Mouse (Mus musculus) hindbrain, postnatal 0 days (tissue): Measurements from ENCODE around the gene Rpp38. TPM values are rescaled to one million over a fixed set of nuclear protein-coding genes. Genes with fewer than 3 reads are reported as not detected.

ENCODE experiments used
- ATAC-seq: fragments of 200-750 bp; cut with Nextera tagmentation; 2 replicates; pipeline ENCODE4 v1.8.0; 2017; ENCODE audit warnings: mild to moderate bottlenecking, moderate TSS enrichment, moderate library complexity
- DNase-seq: peaks from one replicate; pipeline ENCODE4 v3.0.0-alpha.2; 2015; ENCODE audit warnings: low spot score
- H3K27ac ChIP-seq: fragments of 300-500 bp; sonication (generic); 2 replicates; pipeline ENCODE4 v1.5.1; 2014; ENCODE audit warnings: mild to moderate bottlenecking
- H3K27me3 ChIP-seq: fragments of 300-500 bp; sonication (generic); 2 replicates; pipeline ENCODE4 v1.6.1; 2014; ENCODE audit warnings: low read length, mixed read lengths; ENCODE audit not compliant: insufficient read depth
- H3K36me3 ChIP-seq: fragments of 300-500 bp; sonication (generic); 2 replicates; pipeline ENCODE4 v1.6.1; 2014; ENCODE audit warnings: low read length, mixed read lengths; ENCODE audit not compliant: insufficient read depth
- H3K4me1 ChIP-seq: fragments of 300-500 bp; sonication (generic); 2 replicates; pipeline ENCODE4 v1.6.1; 2014; ENCODE audit warnings: antibody characterized with exemption, low read length, mixed read lengths; ENCODE audit not compliant: insufficient read depth
- H3K4me2 ChIP-seq: fragments of 300-500 bp; sonication (generic); 2 replicates; pipeline ENCODE4 v1.6.1; 2014; ENCODE audit warnings: low read depth, mild to moderate bottlenecking, low read length, moderate library complexity, mixed read lengths
- H3K4me3 ChIP-seq: fragments of 300-500 bp; sonication (generic); 2 replicates; pipeline ENCODE4 v1.5.1; 2014; ENCODE audit warnings: low read length
- H3K9ac ChIP-seq: fragments of 300-500 bp; sonication (generic); replicated peaks from 2 replicates; pipeline ENCODE4 v1.6.1; 2014; ENCODE audit warnings: mild to moderate bottlenecking, low read length, moderate library complexity, mixed read lengths
- H3K9me3 ChIP-seq: fragments of 300-500 bp; sonication (generic); 2 replicates; pipeline ENCODE4 v1.6.1; 2016; ENCODE audit warnings: low read length, mixed read lengths
- CTCF ChIP-seq: IDR thresholded peaks from 2 replicates; pipeline ENCODE4 v1.5.1; 2016; ENCODE audit warnings: antibody characterized with exemption, control low read depth, low read depth
- WGBS: fragments of 180-500 bp; shearing (Covaris S2); extraction: QIAGEN DNeasy Blood & Tissue Kit; methylation state at CpG from one replicate; pipeline ENCODE4 v1.1.7; 2014; 5-methylcytosine and 5-hydroxymethylcytosine counted together
- polyA plus RNA-seq: library from polyadenylated mRNA; unstranded; fragments of >200 nt; fragmentation: Nextera tagmentation; extraction: Ambion mirVana; gene quantifications from 2 replicates; pipeline ENCODE4 v1.2.1, GENCODE M21; 2015
- total RNA-seq: library from RNA; depleted of rRNA; stranded (reverse); fragments of >200 nt; gene quantifications from 2 replicates; pipeline ENCODE4 v1.2.3, GENCODE M21; 2014; rRNA removed

Gene Rpp38
- total RNA-seq (7.0 and 8.7 TPM in 2 replicates), polyA plus RNA-seq (7.1 and 8.6 TPM in 2 replicates)

- H3K4me3 ChIP-seq, result peak within 1 kb of the TSS; percentile 67
- H3K4me2 ChIP-seq, result peak within 1 kb of the TSS; percentile 79
- H3K9me3 ChIP-seq, result no peaks in the 10 kb centered on the region
- DNase-seq, result peak; percentile 99
- peak; percentile 13 for TF ChIP-seq CTCF
- H3K4me1 ChIP-seq, result peaks cover 23% of the 10 kb centered on the region
- peak within 1 kb of the TSS; percentile 87 for H3K27ac ChIP-seq
- no peaks in the 10 kb centered on the region for H3K27me3 ChIP-seq
- H3K9ac ChIP-seq, result peak within 1 kb of the TSS; percentile 70
- ATAC-seq, result peak; percentile 98
- WGBS, result under 1% methylated on average over 45 of the region's 45 CpGs
- 0 out of 2 replicates have a peak, but pooled peaks cover 15% of the 10 kb centered on the region for H3K36me3 ChIP-seq
Observed at GRCm38 (mm10) chr2:3332484-3333242, at the start of gene Rpp38. Rpp38 (minus strand) TSS chr2:3332643.

- H3K36me3 ChIP-seq, result no peaks in the 10 kb centered on the region
- DNase-seq, result peak; percentile 11
- ATAC-seq, result no peak
- 41% methylated on average over 4 of the region's 4 CpGs for WGBS
- TF ChIP-seq CTCF, result peak; percentile 33
- H3K9me3 ChIP-seq, result no peaks in the 10 kb centered on the region
- H3K27me3 ChIP-seq, result no peaks in the 10 kb centered on the region
- H3K4me2 ChIP-seq, result no peak overlapping the region
- no peak overlapping the region for H3K4me3 ChIP-seq
- no peak overlapping the region for H3K27ac ChIP-seq
- no peaks in the 10 kb centered on the region for H3K4me1 ChIP-seq
- H3K9ac ChIP-seq, result no peak overlapping the region
Observed at GRCm38 (mm10) chr2:3365127-3365526, 32.7 kb upstream of the Rpp38 start.

GRCm38 (mm10) chr2:3361067-3361466, 28.6 kb upstream of the Rpp38 start:
- Histone ChIP-seq H3K9ac (no peak overlapping the region), H3K27me3 (no peaks in the 10 kb centered on the region), H3K27ac (no peak overlapping the region), H3K9me3 (no peaks in the 10 kb centered on the region), H3K36me3 (no peaks in the 10 kb centered on the region), H3K4me2 (no peak overlapping the region), H3K4me3 (no peak overlapping the region), H3K4me1 (no peaks in the 10 kb centered on the region)
- DNase-seq (no peak), ATAC-seq (no peak)
- TF ChIP-seq CTCF, result no peak
- WGBS, result 84% methylated on average over 3 of the region's 3 CpGs

GRCm38 (mm10) chr2:3357887-3358286, 25.4 kb upstream of the Rpp38 start:
- DNase-seq (no peak), ATAC-seq (no peak)
- H3K9me3 ChIP-seq, result no peaks in the 10 kb centered on the region
- H3K9ac ChIP-seq, result no peak overlapping the region
- TF ChIP-seq CTCF, result no peak
- no peaks in the 10 kb centered on the region for H3K36me3 ChIP-seq
- no peak overlapping the region for H3K4me3 ChIP-seq
- H3K4me2 ChIP-seq, result no peak overlapping the region
- WGBS, result 82% methylated on average over 3 of the region's 3 CpGs
- no peaks in the 10 kb centered on the region for H3K4me1 ChIP-seq
- no peak overlapping the region for H3K27ac ChIP-seq
- no peaks in the 10 kb centered on the region for H3K27me3 ChIP-seq

GRCm38 (mm10) chr2:3356311-3356710, 23.9 kb upstream of the Rpp38 start:
- H3K9me3 ChIP-seq, result no peaks in the 10 kb centered on the region
- TF ChIP-seq CTCF, result no peak
- 84% methylated on average over 3 of the region's 3 CpGs for WGBS
- H3K27me3 ChIP-seq, result no peaks in the 10 kb centered on the region
- H3K4me3 ChIP-seq, result no peak overlapping the region
- ATAC-seq (no peak), DNase-seq (no peak)
- H3K4me2 ChIP-seq, result no peak overlapping the region
- no peaks in the 10 kb centered on the region for H3K4me1 ChIP-seq
- H3K27ac ChIP-seq, result no peak overlapping the region
- H3K36me3 ChIP-seq, result no peaks in the 10 kb centered on the region
- no peak overlapping the region for H3K9ac ChIP-seq

- no peak overlapping the region for H3K9ac ChIP-seq
- no peaks in the 10 kb centered on the region for H3K36me3 ChIP-seq
- DNase-seq (no peak), ATAC-seq (no peak)
- no peak overlapping the region for H3K4me3 ChIP-seq
- no peak overlapping the region for H3K4me2 ChIP-seq
- no peaks in the 10 kb centered on the region for H3K27me3 ChIP-seq
- H3K9me3 ChIP-seq, result no peaks in the 10 kb centered on the region
- 90% methylated on average over 8 of the region's 8 CpGs for WGBS
- H3K27ac ChIP-seq, result no peak overlapping the region
- H3K4me1 ChIP-seq, result no peaks in the 10 kb centered on the region
- no peak for TF ChIP-seq CTCF
Observed at GRCm38 (mm10) chr2:3355793-3356192, 23.4 kb upstream of the Rpp38 start.

GRCm38 (mm10) chr2:3353160-3353559, 20.7 kb upstream of the Rpp38 start:
- DNase-seq (no peak), ATAC-seq (no peak)
- Histone ChIP-seq H3K4me3 (no peak overlapping the region), H3K4me2 (no peak overlapping the region), H3K27ac (no peak overlapping the region), H3K27me3 (no peaks in the 10 kb centered on the region), H3K9ac (no peak overlapping the region), H3K36me3 (no peaks in the 10 kb centered on the region), H3K9me3 (no peaks in the 10 kb centered on the region), H3K4me1 (no peaks in the 10 kb centered on the region)
- no peak for TF ChIP-seq CTCF
